Mouse (Mus musculus) stomach, embryonic 16.5 days (tissue): ENCODE results near the gene Slc29a3. TPM values are rescaled to one million over a fixed set of nuclear protein-coding genes. Genes with fewer than 3 reads are reported as not detected.
A peak's percentile ranks its signal among the peaks of the same experiment; 100 is the strongest.

ENCODE experiments used
- ATAC-seq: fragments of 200-750 bp; cut with Nextera tagmentation; 2 replicates; pipeline ENCODE4 v1.8.0; 2017; ENCODE audit warnings: moderate number of reproducible peaks, moderate TSS enrichment; ENCODE audit not compliant: insufficient read depth, low FRiP score
- H3K27ac ChIP-seq: fragments of 300-500 bp; sonication (generic); 2 replicates; pipeline ENCODE4 v1.5.1; 2014; ENCODE audit warnings: low read length
- H3K27me3 ChIP-seq: fragments of 300-500 bp; sonication (generic); 2 replicates; pipeline ENCODE4 v1.6.1; 2014; ENCODE audit warnings: low read length, control low read depth, mixed read lengths; ENCODE audit not compliant: control insufficient read depth, insufficient read depth
- H3K36me3 ChIP-seq: fragments of 300-500 bp; sonication (generic); 2 replicates; pipeline ENCODE4 v1.6.1; 2014; ENCODE audit warnings: low read length; ENCODE audit not compliant: control insufficient read depth, insufficient read depth
- H3K4me1 ChIP-seq: fragments of 300-500 bp; sonication (generic); 2 replicates; pipeline ENCODE4 v1.6.1; 2014; ENCODE audit warnings: low read length, control low read depth, mixed read lengths; ENCODE audit not compliant: control insufficient read depth, insufficient read depth
- H3K4me2 ChIP-seq: fragments of 300-500 bp; sonication (generic); 2 replicates; pipeline ENCODE4 v1.6.1; 2014; ENCODE audit warnings: low read depth, low read length, mixed read lengths
- H3K4me3 ChIP-seq: fragments of 300-500 bp; sonication (generic); replicated peaks from 2 replicates; pipeline ENCODE4 v1.5.1; 2014; ENCODE audit warnings: mild to moderate bottlenecking, low read length
- H3K9ac ChIP-seq: fragments of 300-500 bp; sonication (generic); 2 replicates; pipeline ENCODE4 v1.6.1; 2014; ENCODE audit warnings: low read length
- H3K9me3 ChIP-seq: fragments of 300-500 bp; sonication (generic); replicated peaks from 2 replicates; pipeline ENCODE4 v1.6.1; 2016; ENCODE audit warnings: low read length, control low read depth; ENCODE audit not compliant: control insufficient read depth
- WGBS: fragments of 180-500 bp; shearing (Covaris S2); extraction: QIAGEN DNeasy Blood & Tissue Kit; methylation state at CpG from one replicate; pipeline ENCODE4 v1.1.7; 2014; 5-methylcytosine and 5-hydroxymethylcytosine counted together
- polyA plus RNA-seq: library from polyadenylated mRNA; unstranded; fragments of >200 nt; fragmentation: Nextera tagmentation; extraction: Ambion mirVana; gene quantifications from 2 replicates; pipeline ENCODE4 v1.2.1, GENCODE M21; 2015

Gene Slc29a3
- polyA plus RNA-seq, 1 experiment from 2014 or later: 6.9 TPM

DNA sequence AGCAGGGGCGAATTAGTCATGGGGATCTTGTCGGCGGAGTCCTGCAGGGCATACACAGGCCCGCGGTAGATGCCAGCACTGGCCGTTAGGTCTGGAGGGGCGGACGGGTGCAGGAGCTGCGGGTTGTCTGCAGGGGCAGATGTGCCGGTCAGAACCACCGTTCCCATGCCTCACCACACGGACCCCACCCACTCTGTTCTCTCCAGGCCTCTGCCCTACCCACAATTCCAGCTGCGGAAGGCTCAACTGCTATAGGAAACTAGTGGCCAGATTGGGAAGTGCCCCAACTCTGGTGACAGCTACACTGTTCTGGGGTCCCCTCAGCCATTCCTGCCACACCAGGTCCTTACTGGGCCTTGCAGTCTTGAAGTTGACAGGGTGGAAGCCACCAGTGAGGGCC is 22.0 kb upstream of the Slc29a3 start:
- H3K9me3 ChIP-seq: no peaks in the 10 kb centered on the region
- no peak overlapping the region for H3K27ac ChIP-seq
- no peak overlapping the region for H3K4me3 ChIP-seq
- no peak overlapping the region for H3K4me2 ChIP-seq
- no peak overlapping the region for H3K9ac ChIP-seq
- no peak for ATAC-seq
- H3K27me3 ChIP-seq: no peaks in the 10 kb centered on the region
- H3K4me1 ChIP-seq: no peaks in the 10 kb centered on the region
- 94% methylated on average over 13 of the region's 13 CpGs for WGBS
- H3K36me3 ChIP-seq: no peaks in the 10 kb centered on the region

DNA sequence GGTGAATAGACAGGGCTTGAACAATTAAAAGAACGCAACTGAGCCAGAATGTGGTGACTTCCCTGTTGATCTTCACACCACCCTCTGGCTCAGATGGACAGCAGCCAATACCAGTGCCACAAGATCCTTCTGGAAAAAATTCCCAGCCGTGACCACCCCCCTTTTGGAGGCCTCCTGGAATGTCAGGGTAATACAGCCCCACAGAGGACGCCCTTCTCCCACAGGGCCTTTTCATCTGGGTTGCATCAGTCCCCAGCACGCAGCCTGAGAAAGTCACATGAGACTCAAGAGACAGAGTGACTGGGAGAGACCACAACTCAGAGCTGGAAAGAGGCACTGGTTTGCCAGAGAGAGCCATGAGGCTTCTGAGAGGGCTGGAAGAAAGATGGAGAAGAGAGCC is 18.3 kb upstream of the Slc29a3 start:
- 61% methylated on average over 4 of the region's 4 CpGs for WGBS
- no peak for ATAC-seq
- H3K4me3 ChIP-seq: no peak overlapping the region
- H3K4me2 ChIP-seq: no peak overlapping the region
- no peak overlapping the region for H3K9ac ChIP-seq
- H3K4me1 ChIP-seq: no peaks in the 10 kb centered on the region
- no peaks in the 10 kb centered on the region for H3K36me3 ChIP-seq
- H3K9me3 ChIP-seq: no peaks in the 10 kb centered on the region
- no peaks in the 10 kb centered on the region for H3K27me3 ChIP-seq
- no peak overlapping the region for H3K27ac ChIP-seq

GRCm38 (mm10) chr10:60768614-60769013 is 16.0 kb upstream of the Slc29a3 start:
- no peak overlapping the region for H3K4me2 ChIP-seq
- no peaks in the 10 kb centered on the region for H3K36me3 ChIP-seq
- no peaks in the 10 kb centered on the region for H3K9me3 ChIP-seq
- no peaks in the 10 kb centered on the region for H3K4me1 ChIP-seq
- no peak overlapping the region for H3K27ac ChIP-seq
- H3K9ac ChIP-seq: no peak overlapping the region
- no peak overlapping the region for H3K4me3 ChIP-seq
- ATAC-seq: no peak
- no peaks in the 10 kb centered on the region for H3K27me3 ChIP-seq
- 78% methylated on average over 7 of the region's 7 CpGs for WGBS

- ATAC-seq: peak; percentile 54
- Histone ChIP-seq H3K27me3 (no peaks in the 10 kb centered on the region), H3K4me2 (no peak overlapping the region), H3K9ac (no peak overlapping the region), H3K4me1 (no peaks in the 10 kb centered on the region), H3K36me3 (no peaks in the 10 kb centered on the region), H3K9me3 (no peaks in the 10 kb centered on the region), H3K27ac (no peak overlapping the region), H3K4me3 (no peak overlapping the region)
- WGBS: 81% methylated on average over 7 of the region's 7 CpGs
Observed at GRCm38 (mm10) chr10:60767400-60767799, 14.8 kb upstream of the Slc29a3 start.

DNA sequence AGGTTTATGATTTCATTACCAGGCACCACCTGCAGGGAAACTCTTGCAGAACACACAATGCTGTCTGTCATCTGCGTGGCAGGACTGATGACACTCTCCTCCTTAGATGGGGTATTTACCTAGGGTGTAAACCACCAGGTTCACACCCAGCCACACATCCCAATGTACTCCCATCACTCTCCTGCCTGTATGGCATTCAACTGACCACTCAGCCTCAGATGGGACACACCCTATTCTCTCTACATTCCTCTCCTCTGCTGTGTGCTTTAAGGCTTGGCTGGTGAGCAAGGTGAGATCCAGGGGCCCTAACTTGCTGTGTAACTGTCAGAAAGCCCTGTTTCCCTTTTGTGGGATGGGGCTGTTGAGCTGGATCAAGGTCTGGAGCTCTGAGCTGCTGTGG is 9.5 kb upstream of the Slc29a3 start:
- Histone ChIP-seq H3K27me3 (no peaks in the 10 kb centered on the region), H3K4me2 (no peak overlapping the region), H3K4me1 (no peaks in the 10 kb centered on the region), H3K27ac (no peak overlapping the region), H3K9me3 (no peaks in the 10 kb centered on the region), H3K4me3 (no peak overlapping the region), H3K9ac (no peak overlapping the region), H3K36me3 (no peaks in the 10 kb centered on the region)
- 0 out of 2 replicates have a peak, but pooled peaks have one; percentile 6 for ATAC-seq
- WGBS: 75% methylated on average over 1 of the region's 1 CpGs

DNA sequence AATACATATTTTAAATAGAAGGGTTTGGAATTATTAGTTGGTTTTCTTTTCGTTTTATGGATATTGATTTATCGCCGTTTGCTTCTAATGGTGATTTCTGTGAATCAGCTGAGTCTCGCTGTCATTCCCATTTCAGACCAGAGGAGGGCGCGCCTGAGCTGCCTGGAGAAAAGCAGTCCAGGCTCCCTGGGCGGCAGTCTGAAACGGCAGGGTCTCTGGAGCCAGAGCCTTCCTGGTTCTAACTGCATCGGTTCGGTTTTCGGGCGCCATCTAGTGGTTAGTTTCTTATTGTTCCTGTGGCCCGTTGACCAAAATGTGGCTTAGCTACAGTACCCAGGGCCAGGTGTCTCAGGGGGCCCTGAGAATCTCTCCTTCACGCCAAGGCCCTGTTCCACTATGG is 7.8 kb upstream of the Slc29a3 start:
- Histone ChIP-seq H3K4me2 (no peak overlapping the region), H3K36me3 (no peaks in the 10 kb centered on the region), H3K4me1 (no peaks in the 10 kb centered on the region), H3K9ac (no peak overlapping the region), H3K27ac (no peak overlapping the region), H3K27me3 (no peaks in the 10 kb centered on the region), H3K4me3 (no peak overlapping the region), H3K9me3 (no peaks in the 10 kb centered on the region)
- peak; percentile 81 for ATAC-seq
- 6% methylated on average over 14 of the region's 14 CpGs for WGBS

DNA sequence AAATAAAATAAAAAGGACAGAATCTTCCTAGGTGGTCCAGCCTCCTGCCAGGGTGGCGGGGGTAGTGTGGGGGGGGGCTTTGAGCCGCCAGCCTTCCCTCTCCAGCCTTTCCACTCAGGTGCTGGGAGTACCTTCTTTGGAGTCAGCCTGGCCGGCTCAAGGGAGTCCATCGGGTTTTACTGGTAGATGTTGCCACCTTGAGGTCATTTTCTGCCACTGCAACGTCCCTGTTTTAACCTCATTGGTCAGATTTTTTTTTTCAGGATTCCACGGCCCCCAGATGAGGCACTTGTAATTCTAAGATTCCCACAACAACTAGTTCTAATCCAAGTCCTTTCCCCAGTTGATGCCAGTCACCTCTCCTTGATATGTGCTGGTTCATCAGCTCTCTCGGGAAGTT is 4.4 kb upstream of the Slc29a3 start:
- no peaks in the 10 kb centered on the region for H3K36me3 ChIP-seq
- H3K4me1 ChIP-seq: no peaks in the 10 kb centered on the region
- H3K27ac ChIP-seq: no peak overlapping the region
- no peak overlapping the region for H3K4me2 ChIP-seq
- no peak overlapping the region for H3K9ac ChIP-seq
- no peak for ATAC-seq
- 6% methylated on average over 7 of the region's 7 CpGs for whole genome bisulfite sequencing
- H3K27me3 ChIP-seq: no peaks in the 10 kb centered on the region
- H3K9me3 ChIP-seq: no peaks in the 10 kb centered on the region; the same call in 1 of the 2 replicates
- H3K4me3 ChIP-seq: no peak overlapping the region

DNA sequence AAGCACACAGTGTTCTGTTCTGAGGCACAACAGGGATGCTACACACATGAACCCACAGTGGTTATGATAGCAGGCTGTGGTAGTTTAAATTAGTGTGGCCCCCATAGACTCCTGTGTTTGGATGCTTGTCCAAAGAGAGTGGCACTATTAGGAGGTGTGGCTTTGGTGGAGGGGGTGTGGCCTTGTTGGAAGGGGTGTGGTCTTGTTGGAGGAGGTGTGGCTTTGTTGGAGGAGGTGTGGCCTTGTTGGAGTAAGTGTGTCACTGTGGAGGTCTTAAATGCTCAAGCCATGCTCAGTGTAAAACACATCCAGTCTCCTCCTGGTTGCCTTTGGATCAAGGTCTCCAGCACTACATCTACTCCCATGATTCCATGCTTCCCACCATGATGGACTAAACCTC is 3.6 kb upstream of the Slc29a3 start:
- H3K4me1 ChIP-seq: no peaks in the 10 kb centered on the region
- no peaks in the 10 kb centered on the region for H3K36me3 ChIP-seq
- H3K9me3 ChIP-seq: no peaks in the 10 kb centered on the region; the same call in 1 of the 2 replicates
- H3K27me3 ChIP-seq: no peaks in the 10 kb centered on the region
- no peak overlapping the region for H3K9ac ChIP-seq
- no peak for ATAC-seq
- no peak overlapping the region for H3K4me2 ChIP-seq
- no peak overlapping the region for H3K4me3 ChIP-seq
- H3K27ac ChIP-seq: no peak overlapping the region

GRCm38 (mm10) chr10:60753941-60754340 is 1.3 kb upstream of the Slc29a3 start:
- no peak for ATAC-seq
- H3K4me2 ChIP-seq: no peak overlapping the region
- no peaks in the 10 kb centered on the region for H3K36me3 ChIP-seq
- H3K9ac ChIP-seq: no peak overlapping the region
- no peak overlapping the region for H3K27ac ChIP-seq
- H3K4me1 ChIP-seq: no peaks in the 10 kb centered on the region
- no peak overlapping the region for H3K4me3 ChIP-seq
- no peaks in the 10 kb centered on the region; the same call in 1 of the 2 replicates for H3K9me3 ChIP-seq
- H3K27me3 ChIP-seq: no peaks in the 10 kb centered on the region
- WGBS: 74% methylated on average over 8 of the region's 8 CpGs

- no peaks in the 10 kb centered on the region; the same call in 1 of the 2 replicates for H3K9me3 ChIP-seq
- peak overlapping the region; percentile 72; the same call in 1 of the 2 replicates for H3K4me2 ChIP-seq
- no peak for ATAC-seq
- H3K27ac ChIP-seq: no peak overlapping the region
- no peaks in the 10 kb centered on the region for H3K4me1 ChIP-seq
- H3K36me3 ChIP-seq: no peaks in the 10 kb centered on the region
- H3K4me3 ChIP-seq: no peak overlapping the region
- H3K9ac ChIP-seq: peak overlapping the region; percentile 72
- WGBS: 73% methylated on average over 9 of the region's 9 CpGs
- no peaks in the 10 kb centered on the region for H3K27me3 ChIP-seq
Observed at GRCm38 (mm10) chr10:60753261-60753660, 667 bp upstream of the Slc29a3 start.
